Mouse (Mus musculus): Measurements from ENCODE around the gene Tuba1b.

Tuba1b gene

GRCm38 (mm10) chr15:98886667-98887387 lies 47.5 kb downstream of the Tuba1b start:
- DNase-seq: no peak

- DNase-seq: peak in 1 of 2 experiments; percentile 40
These were observed 50.3 kb downstream of the Tuba1b start for GRCm38 (mm10) chr15:98884106-98884505.

- DNase-seq: peak; percentile 77 to 90
These were observed 50.7 kb downstream of the Tuba1b start for GRCm38 (mm10) chr15:98883661-98884060.

- no peak for DNase-seq
These were observed 52.7 kb downstream of the Tuba1b start for GRCm38 (mm10) chr15:98881656-98882008.

Data from kidney, postnatal 36 days (tissue).